Mouse (Mus musculus) MEL (cell line): ENCODE measurements at regions not wholly inside any gene's neighbourhood (a gene's known extent, or its start where the extent isn't known, plus 50 kb on each side); places are given as distances from the start of the nearest gene placed in this dataset.

ENCODE experiments used
- DNase-seq: peaks from one replicate; pipeline ENCODE4 v3.0.0; 2011; ENCODE audit warnings: low read depth, low spot score
- H3K27ac ChIP-seq: 2 replicates; pipeline ENCODE4 v1.5.1; 2012; ENCODE audit warnings: low read depth, mild to moderate bottlenecking, control low read depth, low read length, moderate library complexity; ENCODE audit not compliant: control insufficient read depth
- H3K27me3 ChIP-seq, 2 experiments: fragments of 150-350 bp in 1 of 2; sonication (generic) in 1 of 2; 2 replicates each; pipeline ENCODE4 v1.6.1; 2012; ENCODE audit warnings: low read length in 2 of 2, mild to moderate bottlenecking in 2 of 2, improper control_type of control experiment in 1 of 2, moderate library complexity in 1 of 2; ENCODE audit not compliant: insufficient read depth in 2 of 2, control insufficient read depth in 1 of 2
- H3K36me3 ChIP-seq, 2 experiments: 2 replicates each; pipeline ENCODE4 v1.6.1; 2012 to 2014; ENCODE audit warnings: low read length in 2 of 2, improper control_type of control experiment in 1 of 2, inconsistent platforms in 1 of 2, mild to moderate bottlenecking in 1 of 2; ENCODE audit not compliant: insufficient read depth in 2 of 2, control insufficient read depth in 1 of 2
- H3K4me1 ChIP-seq, 2 experiments: fragments of 150-350 bp in 1 of 2; sonication (generic) in 1 of 2; 2 replicates each; pipeline ENCODE4 v1.6.1; 2012; ENCODE audit warnings: low read length in 2 of 2, improper control_type of control experiment in 1 of 2, mild to moderate bottlenecking in 1 of 2; ENCODE audit not compliant: insufficient read depth in 2 of 2, control insufficient read depth in 1 of 2
- H3K4me3 ChIP-seq, 2 experiments: fragments of 150-350 bp in 1 of 2; sonication (generic) in 1 of 2; 2 replicates each; pipeline ENCODE4 v1.5.1; 2012; ENCODE audit warnings: low read depth in 2 of 2, low read length in 2 of 2, mild to moderate bottlenecking in 2 of 2, moderate library complexity in 2 of 2, control low read depth in 1 of 2, improper control_type of control experiment in 1 of 2; ENCODE audit not compliant: control insufficient read depth in 1 of 2, insufficient read depth in 1 of 2
- H3K79me2 ChIP-seq: 2 replicates; pipeline ENCODE4 v1.6.1; 2012; ENCODE audit warnings: mild to moderate bottlenecking, low read length, moderate library complexity; ENCODE audit not compliant: control insufficient read depth, poor library complexity, insufficient read depth
- H3K9ac ChIP-seq: 2 replicates; pipeline ENCODE4 v1.6.1; 2012; ENCODE audit warnings: low read depth, mild to moderate bottlenecking, control low read depth, low read length, moderate library complexity; ENCODE audit not compliant: control insufficient read depth, poor library complexity, severe bottlenecking
- H3K9me3 ChIP-seq: fragments of 150-350 bp; sonication (generic); replicated peaks from 2 replicates; pipeline ENCODE4 v1.6.1; 2012; ENCODE audit warnings: mild to moderate bottlenecking, low read length, improper control_type of control experiment, moderate library complexity; ENCODE audit not compliant: insufficient read depth
- BHLHE40 ChIP-seq: IDR thresholded peaks from 2 replicates; pipeline ENCODE4 v1.6.1; 2012; ENCODE audit warnings: low read depth, mild to moderate bottlenecking, inconsistent platforms, low read length, improper control_type of control experiment, borderline replicate concordance
- CHD1 ChIP-seq: IDR thresholded peaks from 2 replicates; pipeline ENCODE4 v1.6.1; 2012; ENCODE audit warnings: low read depth, mild to moderate bottlenecking, inconsistent platforms, low read length, improper control_type of control experiment
- CHD2 ChIP-seq: IDR thresholded peaks from 2 replicates; pipeline ENCODE4 v1.6.1; 2011; ENCODE audit warnings: low read length, improper control_type of control experiment
- CTCF ChIP-seq, 3 experiments: IDR thresholded peaks in 2 of 3; conservative IDR thresholded peaks in 1 of 3; 2 replicates each; pipeline ENCODE4 v1.5.1; 2011 to 2012; ENCODE audit warnings: low read length in 3 of 3, low read depth in 2 of 3, mild to moderate bottlenecking in 2 of 3, improper control_type of control experiment in 1 of 3, inconsistent platforms in 1 of 3, mixed read lengths in 1 of 3, moderate library complexity in 1 of 3; ENCODE audit not compliant: control insufficient read depth in 1 of 3, insufficient read depth in 1 of 3, poor library complexity in 1 of 3, severe bottlenecking in 1 of 3
- E2F4 ChIP-seq: IDR thresholded peaks from 2 replicates; pipeline ENCODE4 v1.6.1; 2011; ENCODE audit warnings: low read depth, low read length, improper control_type of control experiment, borderline replicate concordance
- ELF1 ChIP-seq: IDR thresholded peaks from 2 replicates; pipeline ENCODE4 v1.6.1; 2014; ENCODE audit warnings: low read depth, mild to moderate bottlenecking, inconsistent platforms, low read length, improper control_type of control experiment, moderate library complexity
- EP300 ChIP-seq, 2 experiments: IDR thresholded peaks; 2 replicates each; pipeline ENCODE4 v1.6.1; 2011; ENCODE audit warnings: improper control_type of control experiment in 2 of 2, low read length in 2 of 2, low read depth in 1 of 2, mild to moderate bottlenecking in 1 of 2
- GABPA ChIP-seq: IDR thresholded peaks from 2 replicates; pipeline ENCODE4 v1.6.1; 2012; ENCODE audit warnings: low read depth, mild to moderate bottlenecking, inconsistent platforms, low read length, improper control_type of control experiment, moderate library complexity
- HCFC1 ChIP-seq: IDR thresholded peaks from 2 replicates; pipeline ENCODE4 v1.6.1; 2012; ENCODE audit warnings: low read depth, mild to moderate bottlenecking, inconsistent platforms, low read length, improper control_type of control experiment, moderate library complexity
- JUND ChIP-seq: IDR thresholded peaks from 2 replicates; pipeline ENCODE4 v1.6.1; 2011; ENCODE audit warnings: low read depth, mild to moderate bottlenecking, improper control_type of control experiment, low read length
- KAT2A ChIP-seq: conservative IDR thresholded peaks from 2 replicates; pipeline ENCODE4 v1.6.1; 2012; ENCODE audit warnings: low read depth, low read length, improper control_type of control experiment, inconsistent platforms
- MAFK ChIP-seq: IDR thresholded peaks from 2 replicates; pipeline ENCODE4 v1.6.1; 2011; ENCODE audit warnings: low read depth, mild to moderate bottlenecking, low read length, improper control_type of control experiment, borderline replicate concordance
- MXI1 ChIP-seq: IDR thresholded peaks from 2 replicates; pipeline ENCODE4 v1.6.1; 2011; ENCODE audit warnings: mild to moderate bottlenecking, low read depth, low read length, improper control_type of control experiment
- MYB ChIP-seq: IDR thresholded peaks from 2 replicates; pipeline ENCODE4 v1.6.1; 2011; ENCODE audit warnings: mild to moderate bottlenecking, low read depth, low read length, improper control_type of control experiment
- MYC ChIP-seq: IDR thresholded peaks from 2 replicates; pipeline ENCODE4 v1.6.1; 2011; ENCODE audit warnings: low read depth, mild to moderate bottlenecking, low read length, improper control_type of control experiment, moderate library complexity
- NELFE ChIP-seq: IDR thresholded peaks from 2 replicates; pipeline ENCODE4 v1.6.1; 2011; ENCODE audit warnings: low read depth, low read length, improper control_type of control experiment
- NRF1 ChIP-seq: IDR thresholded peaks from 2 replicates; pipeline ENCODE4 v1.6.1; 2014; ENCODE audit warnings: low read depth, mild to moderate bottlenecking, inconsistent platforms, low read length, improper control_type of control experiment, moderate library complexity; ENCODE audit not compliant: poor library complexity, insufficient read depth, severe bottlenecking
- POLR2A ChIP-seq, 2 experiments: IDR thresholded peaks; 2 replicates each; pipeline ENCODE4 v1.6.1; 2011 to 2012; ENCODE audit warnings: low read length in 2 of 2, mild to moderate bottlenecking in 2 of 2, control low read depth in 1 of 2, improper control_type of control experiment in 1 of 2, low read depth in 1 of 2, moderate library complexity in 1 of 2; ENCODE audit not compliant: control insufficient read depth in 1 of 2, insufficient read depth in 1 of 2, poor library complexity in 1 of 2
- POLR2AphosphoS5 ChIP-seq: IDR thresholded peaks from 2 replicates; pipeline ENCODE4 v1.6.1; 2012; ENCODE audit warnings: low read depth, borderline replicate concordance, mild to moderate bottlenecking, inconsistent platforms, low read length, moderate library complexity, mixed read lengths
- RCOR1 ChIP-seq: IDR thresholded peaks from 2 replicates; pipeline ENCODE4 v1.6.1; 2012; ENCODE audit warnings: low read depth, mild to moderate bottlenecking, inconsistent platforms, low read length, improper control_type of control experiment
- SMC3 ChIP-seq: IDR thresholded peaks from 2 replicates; pipeline ENCODE4 v1.6.1; 2011; ENCODE audit warnings: low read depth, low read length, improper control_type of control experiment
- TAL1 ChIP-seq: IDR thresholded peaks from 2 replicates; pipeline ENCODE4 v1.6.1; 2012; ENCODE audit warnings: mild to moderate bottlenecking, inconsistent platforms, low read length, moderate library complexity, mixed read lengths
- TCF12 ChIP-seq: IDR thresholded peaks from 2 replicates; pipeline ENCODE4 v1.6.1; 2014; ENCODE audit warnings: low read depth, mild to moderate bottlenecking, inconsistent platforms, low read length, improper control_type of control experiment, moderate library complexity
- UBTF ChIP-seq: IDR thresholded peaks from 2 replicates; pipeline ENCODE4 v1.6.1; 2012; ENCODE audit warnings: low read depth, mild to moderate bottlenecking, inconsistent platforms, low read length, improper control_type of control experiment, moderate library complexity, borderline replicate concordance; ENCODE audit not compliant: insufficient read depth
- USF1 ChIP-seq: IDR thresholded peaks from 2 replicates; pipeline ENCODE4 v1.6.1; 2014; ENCODE audit warnings: low read depth, mild to moderate bottlenecking, inconsistent platforms, low read length, improper control_type of control experiment, moderate library complexity
- USF2 ChIP-seq, 2 experiments: IDR thresholded peaks; 2 replicates each; pipeline ENCODE4 v1.6.1; 2011 to 2012; ENCODE audit warnings: improper control_type of control experiment in 2 of 2, low read length in 2 of 2, borderline replicate concordance in 1 of 2, inconsistent platforms in 1 of 2, low read depth in 1 of 2, mild to moderate bottlenecking in 1 of 2; ENCODE audit not compliant: insufficient read depth in 1 of 2
- ZC3H11A ChIP-seq: IDR thresholded peaks from 2 replicates; pipeline ENCODE4 v1.6.1; 2012; ENCODE audit warnings: low read depth, mild to moderate bottlenecking, inconsistent platforms, low read length, improper control_type of control experiment
- ZNF384 ChIP-seq: IDR thresholded peaks from 2 replicates; pipeline ENCODE4 v1.6.1; 2012; ENCODE audit warnings: low read depth, mild to moderate bottlenecking, inconsistent platforms, low read length, improper control_type of control experiment

DNA sequence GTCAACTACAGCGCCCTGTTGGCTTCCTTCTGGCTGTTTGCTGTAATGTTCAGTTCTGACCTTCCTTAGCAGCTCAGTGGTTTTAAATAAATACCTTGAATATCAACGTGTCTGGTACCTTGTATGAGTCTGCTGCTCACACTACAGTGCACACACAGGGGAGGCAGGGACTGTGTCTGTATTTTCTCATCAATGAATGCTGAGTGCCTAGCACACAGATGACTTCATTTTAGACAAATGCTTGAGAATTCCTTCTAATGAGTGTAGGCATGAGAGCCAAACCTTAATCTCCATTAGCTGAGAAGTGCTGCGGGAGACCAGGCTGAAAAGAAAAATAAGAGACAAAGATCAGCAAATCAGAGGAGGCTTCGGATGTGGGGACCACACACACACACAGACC, 162.0 kb upstream of the Hmga2 start:
- H3K79me2 ChIP-seq, result no peaks in the 10 kb centered on the region
- H3K36me3 ChIP-seq, result no peaks in the 10 kb centered on the region
- H3K9me3 ChIP-seq, result no peaks in the 10 kb centered on the region
- no peak for TF ChIP-seq ZNF384
- no peak for TF ChIP-seq MYB
- TF ChIP-seq KAT2A, result no peak
- no peak for TF ChIP-seq CHD1
- no peak for TF ChIP-seq USF1
- no peak for TF ChIP-seq ELF1
- TF ChIP-seq JUND, result no peak
- no peak for TF ChIP-seq MYC
- TF ChIP-seq POLR2A (IDR thresholded peaks at IDR 0.05; ENCODE audit: control insufficient read depth in 1 of 2, insufficient read depth in 1 of 2, low read depth in 1 of 2, low read length in 2 of 2, poor library complexity in 1 of 2), result no peak
- TF ChIP-seq TCF12, result no peak
- no peak for TF ChIP-seq BHLHE40
- no peak for TF ChIP-seq USF2 (IDR thresholded peaks at IDR 0.05; ENCODE audit: borderline replicate concordance in 1 of 2, insufficient read depth in 1 of 2, low read depth in 1 of 2, low read length in 2 of 2)
- no peak for TF ChIP-seq NELFE
- TF ChIP-seq ZC3H11A, result no peak
- TF ChIP-seq MAFK, result no peak
- no peak for TF ChIP-seq RCOR1
- no peak for TF ChIP-seq NRF1
- no peak for TF ChIP-seq E2F4
- H3K4me3 ChIP-seq, result no peak overlapping the region
- H3K4me1 ChIP-seq, result peaks cover 0 to 8% of the 10 kb centered on the region in 2 experiments; a peak in 2 of 4 replicates
- H3K27me3 ChIP-seq, result no peaks in the 10 kb centered on the region; a peak in 1 of 4 replicates
- no peak overlapping the region for H3K9ac ChIP-seq
- no peak for DNase-seq
- H3K27ac ChIP-seq, result no peak overlapping the region

DNA sequence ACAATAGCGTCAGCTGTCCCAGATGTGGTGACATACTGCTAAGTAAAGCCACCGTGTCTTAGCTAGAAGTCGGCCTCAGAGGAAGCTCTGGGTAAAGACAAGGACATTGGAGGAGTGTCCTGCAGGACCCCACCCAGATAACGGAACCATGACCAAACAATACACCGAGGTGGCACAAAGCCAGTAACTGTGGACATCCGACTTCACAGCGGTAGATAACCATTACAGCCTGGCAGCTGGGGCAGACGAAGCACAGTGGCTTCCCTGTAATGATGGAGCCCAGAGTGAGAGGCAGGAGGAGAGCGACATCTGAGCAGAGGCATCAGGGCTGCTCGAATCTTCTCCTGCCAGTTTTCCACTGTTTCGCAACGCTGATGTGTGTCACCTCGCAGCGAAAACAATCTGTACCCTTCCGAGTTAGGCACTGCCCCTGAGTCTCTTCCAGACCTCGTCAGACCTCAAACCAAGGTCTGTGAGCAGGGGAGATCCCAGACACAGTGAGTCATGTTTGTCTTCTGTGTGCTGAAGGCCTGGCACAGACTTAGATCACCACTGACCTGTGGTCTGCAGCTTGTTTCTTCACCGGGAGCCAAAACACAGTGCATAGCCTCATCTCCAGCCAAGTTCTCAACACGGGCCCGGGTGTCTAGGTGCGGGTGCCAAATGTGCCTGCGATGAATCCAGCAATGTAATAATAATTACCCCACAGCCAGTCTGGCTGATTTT, 159.7 kb upstream of the Hmga2 start:
- Histone ChIP-seq H3K9ac (no peak overlapping the region), H3K4me1 (peaks cover 0 to 8% of the 10 kb centered on the region in 2 experiments; a peak in 2 of 4 replicates), H3K4me3 (no peak overlapping the region), H3K9me3 (no peaks in the 10 kb centered on the region), H3K36me3 (no peaks in the 10 kb centered on the region), H3K27ac (no peak overlapping the region), H3K79me2 (no peaks in the 10 kb centered on the region), H3K27me3 (peaks cover 0 to 2% of the 10 kb centered on the region in 2 experiments; a peak in 1 of 4 replicates)
- TF ChIP-seq TCF12 (no peak), GABPA (no peak), CHD2 (no peak), MXI1 (no peak), ZC3H11A (no peak), HCFC1 (no peak), ELF1 (no peak), TAL1 (no peak), UBTF (no peak), BHLHE40 (no peak), RCOR1 (no peak), E2F4 (no peak), EP300 (IDR thresholded peaks at IDR 0.05; ENCODE audit: low read depth in 1 of 2, low read length in 2 of 2) (no peak), NRF1 (no peak), POLR2AphosphoS5 (no peak), NELFE (no peak), KAT2A (no peak), SMC3 (no peak), CTCF (IDR thresholded peaks at IDR 0.05 in 2 of 3, conservative IDR thresholded peaks at IDR 0.05 in 1 of 3; ENCODE audit: control insufficient read depth in 1 of 3, insufficient read depth in 1 of 3, low read depth in 2 of 3, low read length in 3 of 3, poor library complexity in 1 of 3, severe bottlenecking in 1 of 3) (no peak), CHD1 (no peak)
- peak; percentile 12 for DNase-seq
